28 mouse cellular contexts compared by ENCODE assay signal in the genomic region with DNA sequence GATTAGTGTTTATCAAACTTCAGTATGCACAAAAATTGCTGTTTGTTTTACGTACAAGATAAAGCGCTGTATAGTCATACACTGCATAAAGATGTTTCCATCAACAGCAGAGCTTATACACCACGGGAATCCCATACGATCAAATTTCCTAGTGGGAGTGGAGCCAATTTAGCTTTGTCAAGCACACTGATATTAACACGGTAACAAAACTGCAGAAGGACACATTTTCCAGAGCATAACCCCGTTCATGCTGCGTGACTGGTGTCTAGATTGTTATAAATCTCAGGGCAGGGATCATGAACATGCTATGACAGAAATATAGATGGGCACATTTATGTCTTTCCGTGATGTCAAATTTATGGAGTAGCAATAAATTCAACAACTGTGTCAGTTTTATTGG.
DNase-seq lines count a peak whose midpoint lies in the region; ATAC-seq and TF ChIP-seq lines count a peak whose summit lies in the region.
"Had no signal": no experiment of that assay in that cellular context is flagged by ENCODE, and none has a peak within 500 bp of the region (broad histone marks: within the 10 kb centered on the region; RNA-seq: fewer than 3 reads in every experiment).

No protein-coding gene starts in this region.

- no peak for ATAC-seq in embryonic facial prominence, embryonic 14.5 days (ENCODE audit: low read depth)
- no peak for ATAC-seq in kidney, postnatal 0 days (replicated peaks; ENCODE audit: low FRiP score, low read depth)
- no peak for ATAC-seq in stomach, embryonic 15.5 days (ENCODE audit: insufficient read depth, low FRiP score, low read depth)
- no peak for ATAC-seq in stomach, postnatal 0 days (ENCODE audit: low FRiP score, low TSS enrichment)
- ATAC-seq in hindbrain, embryonic 16.5 days, result no peak
- ATAC-seq: forebrain, embryonic 15.5 days; hindbrain, postnatal 0 days; liver, embryonic 12.5 days; midbrain, embryonic 16.5 days had no signal

- DNase-seq in embryonic facial prominence, embryonic 14.5 days (ENCODE audit: low spot score), result peak; percentile 63
- DNase-seq in embryonic facial prominence, embryonic 10.5 days (ENCODE audit: low spot score), result no peak
- peak; percentile 68 for DNase-seq in kidney, postnatal 0 days (ENCODE audit: low spot score)
- DNase-seq in kidney, adult 18-20 months, result no peak
- no peak for DNase-seq in stomach, postnatal 0 days (ENCODE audit: low spot score)
- DNase-seq in heart, adult 18-20 months, result no peak
- DNase-seq: adrenal gland, postnatal 14 days; cerebellum, adult 8-10 months; cerebellum, postnatal 36 days; embryo, embryonic 11 days; gastrocnemius, postnatal 14 days; heart, postnatal 10 days; kidney, adult 11 months; lung, adult 2 months; lung, postnatal 4 days; retina, postnatal 1 day; right cerebral cortex, postnatal 25 days; spleen, adult 18-20 months; thymus, postnatal 4 days had no signal

- no peaks in the 10 kb centered on the region for H3K27me3 ChIP-seq in embryonic facial prominence, embryonic 14.5 days (replicated peaks; ENCODE audit: control insufficient read depth, insufficient read depth, low read length)
- H3K27me3 ChIP-seq in embryonic facial prominence, embryonic 10.5 days (replicated peaks; ENCODE audit: low read depth, poor library complexity, severe bottlenecking), result no peaks in the 10 kb centered on the region
- H3K27me3 ChIP-seq in kidney, postnatal 0 days (ENCODE audit: insufficient read depth, low read length), result no peaks in the 10 kb centered on the region
- H3K27me3 ChIP-seq in stomach, embryonic 15.5 days (replicated peaks), result no peaks in the 10 kb centered on the region
- no peaks in the 10 kb centered on the region for H3K27me3 ChIP-seq in stomach, postnatal 0 days (ENCODE audit: control insufficient read depth, insufficient read depth, low read length)
- H3K27me3 ChIP-seq in hindbrain, embryonic 16.5 days (replicated peaks; ENCODE audit: control insufficient read depth, insufficient read depth, low read length), result no peaks in the 10 kb centered on the region
- H3K27me3 ChIP-seq: embryonic facial prominence, embryonic 15.5 days; forebrain, embryonic 15.5 days; heart, embryonic 12.5 days; liver, embryonic 12.5 days had no signal

- no peak overlapping the region for H3K4me2 ChIP-seq in embryonic facial prominence, embryonic 14.5 days (ENCODE audit: low read depth, low read length)
- no peak overlapping the region for H3K4me2 ChIP-seq in kidney, postnatal 0 days (ENCODE audit: low read length)
- 0 out of 2 replicates have a peak overlapping the region, but pooled peaks have one; percentile 1 for H3K4me2 ChIP-seq in stomach, embryonic 15.5 days
- no peak overlapping the region for H3K4me2 ChIP-seq in stomach, postnatal 0 days (replicated peaks; ENCODE audit: low read depth)
- no peak overlapping the region for H3K4me2 ChIP-seq in hindbrain, embryonic 16.5 days (ENCODE audit: low read length)
- H3K4me2 ChIP-seq: embryonic facial prominence, embryonic 15.5 days; forebrain, embryonic 15.5 days; heart, embryonic 12.5 days; liver, embryonic 12.5 days had no signal

- no peak overlapping the region for H3K27ac ChIP-seq in embryonic facial prominence, embryonic 14.5 days (replicated peaks; ENCODE audit: low read depth, low read length)
- no peak overlapping the region for H3K27ac ChIP-seq in embryonic facial prominence, embryonic 10.5 days (replicated peaks)
- no peak overlapping the region for H3K27ac ChIP-seq in kidney, postnatal 0 days
- H3K27ac ChIP-seq in stomach, embryonic 15.5 days, result no peak overlapping the region; the same call in 1 of the 2 replicates
- H3K27ac ChIP-seq in stomach, postnatal 0 days (replicated peaks), result no peak overlapping the region
- H3K27ac ChIP-seq in hindbrain, embryonic 16.5 days (ENCODE audit: low read depth, low read length), result no peak overlapping the region
- H3K27ac ChIP-seq: embryonic facial prominence, embryonic 15.5 days; forebrain, embryonic 15.5 days; hindbrain, embryonic 10.5 days; hindbrain, postnatal 0 days; liver, embryonic 12.5 days had no signal

- no peaks in the 10 kb centered on the region for H3K36me3 ChIP-seq in embryonic facial prominence, embryonic 14.5 days (ENCODE audit: control insufficient read depth, insufficient read depth, low read length)
- H3K36me3 ChIP-seq in embryonic facial prominence, embryonic 10.5 days (replicated peaks), result no peaks in the 10 kb centered on the region
- H3K36me3 ChIP-seq in kidney, postnatal 0 days (ENCODE audit: insufficient read depth, low read length), result no peaks in the 10 kb centered on the region
- H3K36me3 ChIP-seq in stomach, embryonic 15.5 days, result no peaks in the 10 kb centered on the region
- H3K36me3 ChIP-seq in stomach, postnatal 0 days (ENCODE audit: control insufficient read depth, insufficient read depth, low read length), result no peaks in the 10 kb centered on the region
- no peaks in the 10 kb centered on the region for H3K36me3 ChIP-seq in hindbrain, embryonic 16.5 days (ENCODE audit: control insufficient read depth, insufficient read depth, low read length)
- H3K36me3 ChIP-seq: embryonic facial prominence, embryonic 15.5 days; forebrain, embryonic 15.5 days; heart, embryonic 12.5 days; hindbrain, embryonic 10.5 days; liver, embryonic 12.5 days had no signal

- no peak for TF ChIP-seq EP300 in stomach, postnatal 0 days (optimal IDR thresholded peaks at IDR 0.05)

- no peaks in the 10 kb centered on the region for H3K9me3 ChIP-seq in embryonic facial prominence, embryonic 14.5 days (ENCODE audit: control insufficient read depth, low read length)
- no peaks in the 10 kb centered on the region for H3K9me3 ChIP-seq in embryonic facial prominence, embryonic 10.5 days
- no peaks in the 10 kb centered on the region for H3K9me3 ChIP-seq in kidney, postnatal 0 days (replicated peaks; ENCODE audit: low read length)
- no peaks in the 10 kb centered on the region for H3K9me3 ChIP-seq in stomach, embryonic 15.5 days
- no peaks in the 10 kb centered on the region for H3K9me3 ChIP-seq in stomach, postnatal 0 days (ENCODE audit: control insufficient read depth, low read length)
- H3K9me3 ChIP-seq in hindbrain, embryonic 16.5 days (ENCODE audit: control insufficient read depth, low read length), result no peaks in the 10 kb centered on the region
- H3K9me3 ChIP-seq: embryonic facial prominence, embryonic 15.5 days; forebrain, embryonic 15.5 days; heart, embryonic 12.5 days; hindbrain, embryonic 10.5 days; liver, embryonic 12.5 days had no signal

- no peak for TF ChIP-seq CTCF in kidney, postnatal 0 days (IDR thresholded peaks at IDR 0.05; ENCODE audit: low read depth)
- no peak for TF ChIP-seq CTCF in stomach, postnatal 0 days (IDR thresholded peaks at IDR 0.05; ENCODE audit: low read depth)

- no peak overlapping the region for H3K4me3 ChIP-seq in embryonic facial prominence, embryonic 14.5 days (ENCODE audit: low read depth, low read length)
- no peak overlapping the region for H3K4me3 ChIP-seq in embryonic facial prominence, embryonic 10.5 days
- no peak overlapping the region for H3K4me3 ChIP-seq in kidney, postnatal 0 days (replicated peaks; ENCODE audit: low read depth, low read length)
- no peak overlapping the region for H3K4me3 ChIP-seq in stomach, embryonic 15.5 days (replicated peaks)
- H3K4me3 ChIP-seq in stomach, postnatal 0 days (ENCODE audit: low read depth, low read length), result no peak overlapping the region
- H3K4me3 ChIP-seq in hindbrain, embryonic 16.5 days (ENCODE audit: low read length), result no peak overlapping the region
- H3K4me3 ChIP-seq: embryonic facial prominence, embryonic 15.5 days; forebrain, embryonic 15.5 days; heart, embryonic 12.5 days; hindbrain, embryonic 10.5 days; liver, embryonic 12.5 days had no signal

- 56% methylated on average over 8 of the region's 8 CpGs for WGBS in embryonic facial prominence, embryonic 14.5 days
- WGBS in embryonic facial prominence, embryonic 10.5 days, result 88% methylated on average over 8 of the region's 8 CpGs
- WGBS in kidney, postnatal 0 days, result 18% methylated on average over 8 of the region's 8 CpGs
- WGBS in stomach, embryonic 15.5 days, result 42% methylated on average over 8 of the region's 8 CpGs
- WGBS in stomach, postnatal 0 days, result 33% methylated on average over 8 of the region's 8 CpGs
- 61% methylated on average over 8 of the region's 8 CpGs for WGBS in hindbrain, embryonic 16.5 days

- H3K4me1 ChIP-seq in embryonic facial prominence, embryonic 14.5 days (ENCODE audit: control insufficient read depth, insufficient read depth, low read length), result no peaks in the 10 kb centered on the region
- no peaks in the 10 kb centered on the region for H3K4me1 ChIP-seq in embryonic facial prominence, embryonic 10.5 days
- H3K4me1 ChIP-seq in kidney, postnatal 0 days (replicated peaks; ENCODE audit: insufficient read depth, low read length), result no peaks in the 10 kb centered on the region
- no peaks in the 10 kb centered on the region for H3K4me1 ChIP-seq in stomach, embryonic 15.5 days
- H3K4me1 ChIP-seq in stomach, postnatal 0 days (replicated peaks; ENCODE audit: control insufficient read depth, insufficient read depth), result no peaks in the 10 kb centered on the region
- H3K4me1 ChIP-seq in hindbrain, embryonic 16.5 days (ENCODE audit: control insufficient read depth, insufficient read depth, low read depth, low read length), result no peaks in the 10 kb centered on the region
- H3K4me1 ChIP-seq: embryonic facial prominence, embryonic 15.5 days; forebrain, embryonic 15.5 days; heart, embryonic 12.5 days; hindbrain, embryonic 10.5 days; liver, embryonic 12.5 days had no signal

- H3K9ac ChIP-seq in embryonic facial prominence, embryonic 14.5 days (ENCODE audit: low read depth, low read length), result no peak overlapping the region
- no peak overlapping the region for H3K9ac ChIP-seq in kidney, postnatal 0 days (ENCODE audit: low read depth, low read length)
- H3K9ac ChIP-seq in stomach, embryonic 15.5 days, result no peak overlapping the region
- H3K9ac ChIP-seq in stomach, postnatal 0 days (ENCODE audit: low read length), result no peak overlapping the region
- no peak overlapping the region for H3K9ac ChIP-seq in hindbrain, embryonic 16.5 days (ENCODE audit: low read depth, low read length)
- H3K9ac ChIP-seq: embryonic facial prominence, embryonic 15.5 days; forebrain, embryonic 15.5 days; heart, embryonic 12.5 days; liver, embryonic 12.5 days had no signal

Comparison
In these comparisons a context has a peak if more than half of its experiments do, and no peak if none do; other contexts are left out.
1. DNase-seq: peak in embryonic facial prominence, embryonic 14.5 days (single experiment) and kidney, postnatal 0 days (single experiment); none in embryonic facial prominence, embryonic 10.5 days (single experiment), kidney, adult 18-20 months (single experiment), stomach, postnatal 0 days (single experiment) and heart, adult 18-20 months (0 of 2).